Mouse (Mus musculus) MEL (cell line): ENCODE measurements around the gene Atg16l1.

Experiments used
- CTCF ChIP-seq, 3 experiments: IDR thresholded peaks in 2 of 3; conservative IDR thresholded peaks in 1 of 3; 2 replicates each; pipeline ENCODE4 v1.5.1; 2011 to 2012; ENCODE audit warnings: low read length in 3 of 3, low read depth in 2 of 3, mild to moderate bottlenecking in 2 of 3, improper control_type of control experiment in 1 of 3, inconsistent platforms in 1 of 3, mixed read lengths in 1 of 3, moderate library complexity in 1 of 3; ENCODE audit not compliant: control insufficient read depth in 1 of 3, insufficient read depth in 1 of 3, poor library complexity in 1 of 3, severe bottlenecking in 1 of 3
- EP300 ChIP-seq, 2 experiments: IDR thresholded peaks; 2 replicates each; pipeline ENCODE4 v1.6.1; 2011; ENCODE audit warnings: improper control_type of control experiment in 2 of 2, low read length in 2 of 2, low read depth in 1 of 2, mild to moderate bottlenecking in 1 of 2

DNA sequence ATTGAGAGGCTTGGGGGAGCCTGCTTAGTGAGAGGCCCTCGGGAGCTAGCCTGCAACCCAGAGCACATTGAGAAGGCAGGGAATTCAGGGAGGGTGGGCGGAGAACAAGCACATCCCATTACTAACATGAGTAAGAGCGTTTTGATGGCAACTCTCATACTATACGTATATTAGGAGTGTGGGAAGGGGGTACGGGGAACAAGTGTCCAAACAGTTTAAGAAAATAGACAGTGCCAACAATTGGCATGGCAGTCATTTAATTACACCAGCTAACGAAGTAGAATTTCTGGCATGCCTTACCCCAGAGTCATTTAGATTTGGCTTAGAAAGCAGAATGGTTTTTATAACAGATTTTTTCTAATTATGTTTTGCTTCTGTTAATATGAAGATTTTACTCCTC is 25.8 kb upstream of the Atg16l1 start:
- TF ChIP-seq EP300 (IDR thresholded peaks at IDR 0.05; ENCODE audit: low read depth in 1 of 2, low read length in 2 of 2) (no peak), CTCF (IDR thresholded peaks at IDR 0.05 in 2 of 3, conservative IDR thresholded peaks at IDR 0.05 in 1 of 3; ENCODE audit: control insufficient read depth in 1 of 3, insufficient read depth in 1 of 3, low read depth in 2 of 3, low read length in 3 of 3, poor library complexity in 1 of 3, severe bottlenecking in 1 of 3) (no peak)
